Mouse (Mus musculus) testis, adult 2 months (tissue): Measurements from ENCODE around the gene Taar4.

Source experiments
- CTCF ChIP-seq: fragments of 200-500 bp; IDR thresholded peaks from 2 replicates; pipeline ENCODE4 v1.5.1; 2012; ENCODE audit warnings: low read depth, mild to moderate bottlenecking, inconsistent platforms, low read length, moderate library complexity; ENCODE audit not compliant: control insufficient read depth, insufficient read depth, insufficient replicate concordance
- POLR2A ChIP-seq: fragments of 200-500 bp; IDR thresholded peaks from 2 replicates; pipeline ENCODE4 v1.6.1; 2012; ENCODE audit warnings: low read depth, mild to moderate bottlenecking, inconsistent platforms, low read length, moderate library complexity; ENCODE audit not compliant: control insufficient read depth

- TF ChIP-seq CTCF: no peak
- TF ChIP-seq POLR2A: no peak
Measured at GRCm38 (mm10) chr10:23923941-23924340, 36.4 kb upstream of the Taar4 start.
